Mouse (Mus musculus) forebrain, embryonic 15.5 days (tissue): ENCODE data around the gene Tcf15. TPM values are rescaled to one million over a fixed set of nuclear protein-coding genes. Genes with fewer than 3 reads are reported as not detected.

Source experiments
- ATAC-seq: fragments of 200-750 bp; cut with Nextera tagmentation; replicated peaks from 2 replicates; pipeline ENCODE4 v1.8.0; 2017; ENCODE audit warnings: mild to moderate bottlenecking, moderate TSS enrichment, moderate library complexity
- H3K27ac ChIP-seq: fragments of 300-500 bp; sonication (generic); replicated peaks from 2 replicates; pipeline ENCODE4 v1.5.1; 2015; ENCODE audit warnings: mild to moderate bottlenecking, inconsistent platforms
- H3K27me3 ChIP-seq: fragments of 300-500 bp; sonication (generic); 2 replicates; pipeline ENCODE4 v1.6.1; 2015; ENCODE audit warnings: inconsistent platforms
- H3K36me3 ChIP-seq: fragments of 300-500 bp; sonication (generic); 2 replicates; pipeline ENCODE4 v1.6.1; 2015; ENCODE audit warnings: mild to moderate bottlenecking, inconsistent platforms
- H3K4me1 ChIP-seq: fragments of 300-500 bp; sonication (generic); 2 replicates; pipeline ENCODE4 v1.6.1; 2015; ENCODE audit warnings: inconsistent platforms
- H3K4me2 ChIP-seq: fragments of 300-500 bp; sonication (generic); replicated peaks from 2 replicates; pipeline ENCODE4 v1.6.1; 2015; ENCODE audit warnings: mild to moderate bottlenecking, inconsistent platforms
- H3K4me3 ChIP-seq: fragments of 300-500 bp; sonication (generic); 2 replicates; pipeline ENCODE4 v1.5.1; 2015; ENCODE audit warnings: mild to moderate bottlenecking, inconsistent platforms
- H3K9ac ChIP-seq: fragments of 300-500 bp; sonication (generic); replicated peaks from 2 replicates; pipeline ENCODE4 v1.6.1; 2015; ENCODE audit warnings: mild to moderate bottlenecking, inconsistent platforms
- H3K9me3 ChIP-seq: fragments of 300-500 bp; sonication (generic); 2 replicates; pipeline ENCODE4 v1.6.1; 2016; ENCODE audit warnings: inconsistent platforms
- WGBS: fragments of 180-500 bp; shearing (Covaris S2); methylation state at CpG from one replicate; pipeline ENCODE4 v1.1.7; 2015; ENCODE audit warnings: mixed read lengths; 5-methylcytosine and 5-hydroxymethylcytosine counted together
- polyA plus RNA-seq: library from polyadenylated mRNA; unstranded; fragments of >200 nt; fragmentation: Nextera tagmentation; extraction: Ambion mirVana; gene quantifications from 2 replicates; pipeline ENCODE4 v1.2.1, GENCODE M21; 2015

The Tcf15 gene
- polyA plus RNA-seq, 1 experiment from 2014 or later: 1.8 TPM

DNA sequence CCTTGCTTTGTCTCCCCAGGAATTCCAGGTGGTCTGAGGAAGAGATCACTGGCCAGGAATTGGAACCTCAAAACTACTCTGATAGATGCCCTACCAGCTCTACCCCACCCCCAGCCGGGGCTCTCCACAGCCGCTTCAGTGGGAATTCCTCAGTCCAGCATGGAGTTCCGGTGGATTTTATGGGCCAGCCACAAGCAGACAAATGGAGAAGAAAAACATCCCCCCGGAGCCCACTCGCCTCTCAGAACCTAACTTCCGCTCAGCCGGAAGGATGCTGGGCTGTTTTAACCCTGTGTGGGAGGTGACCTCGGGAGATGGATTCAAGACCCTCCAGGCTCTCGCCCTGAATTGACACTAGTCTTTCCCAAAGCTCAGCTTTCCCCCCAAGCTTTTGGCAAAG, 11.3 kb upstream of the Tcf15 start:
- H3K9ac ChIP-seq: no peak overlapping the region
- H3K27ac ChIP-seq: no peak overlapping the region
- no peaks in the 10 kb centered on the region for H3K4me1 ChIP-seq
- no peaks in the 10 kb centered on the region for H3K27me3 ChIP-seq
- 74% methylated on average over 9 of the region's 9 CpGs for WGBS
- H3K9me3 ChIP-seq: no peaks in the 10 kb centered on the region
- H3K4me2 ChIP-seq: no peak overlapping the region
- ATAC-seq: no peak
- H3K4me3 ChIP-seq: no peak overlapping the region
- no peaks in the 10 kb centered on the region for H3K36me3 ChIP-seq

DNA sequence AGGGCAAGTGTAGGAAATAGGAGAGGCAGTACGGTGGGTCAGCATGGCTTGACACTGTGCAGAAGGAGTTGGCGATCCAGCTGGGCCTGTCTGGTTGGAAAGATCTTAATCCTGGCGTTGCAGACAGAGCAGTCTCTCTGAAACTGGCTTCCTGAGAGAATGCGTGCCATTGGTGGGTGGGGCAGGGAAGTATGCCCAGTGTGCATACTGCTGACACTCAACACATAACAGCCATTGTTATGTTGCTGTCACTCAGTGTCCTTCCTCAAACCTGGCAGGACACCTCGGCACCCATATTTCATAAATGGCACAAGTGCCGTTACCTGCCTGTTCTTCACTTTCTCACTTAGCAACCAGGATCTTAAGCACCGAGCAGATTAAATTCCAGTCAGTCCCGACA, 10.7 kb upstream of the Tcf15 start:
- H3K27ac ChIP-seq: no peak overlapping the region
- H3K4me1 ChIP-seq: no peaks in the 10 kb centered on the region
- no peak overlapping the region for H3K9ac ChIP-seq
- H3K27me3 ChIP-seq: no peaks in the 10 kb centered on the region
- 78% methylated on average over 8 of the region's 8 CpGs for WGBS
- ATAC-seq: no peak
- no peak overlapping the region for H3K4me2 ChIP-seq
- no peaks in the 10 kb centered on the region for H3K9me3 ChIP-seq
- no peaks in the 10 kb centered on the region for H3K36me3 ChIP-seq
- H3K4me3 ChIP-seq: no peak overlapping the region

DNA sequence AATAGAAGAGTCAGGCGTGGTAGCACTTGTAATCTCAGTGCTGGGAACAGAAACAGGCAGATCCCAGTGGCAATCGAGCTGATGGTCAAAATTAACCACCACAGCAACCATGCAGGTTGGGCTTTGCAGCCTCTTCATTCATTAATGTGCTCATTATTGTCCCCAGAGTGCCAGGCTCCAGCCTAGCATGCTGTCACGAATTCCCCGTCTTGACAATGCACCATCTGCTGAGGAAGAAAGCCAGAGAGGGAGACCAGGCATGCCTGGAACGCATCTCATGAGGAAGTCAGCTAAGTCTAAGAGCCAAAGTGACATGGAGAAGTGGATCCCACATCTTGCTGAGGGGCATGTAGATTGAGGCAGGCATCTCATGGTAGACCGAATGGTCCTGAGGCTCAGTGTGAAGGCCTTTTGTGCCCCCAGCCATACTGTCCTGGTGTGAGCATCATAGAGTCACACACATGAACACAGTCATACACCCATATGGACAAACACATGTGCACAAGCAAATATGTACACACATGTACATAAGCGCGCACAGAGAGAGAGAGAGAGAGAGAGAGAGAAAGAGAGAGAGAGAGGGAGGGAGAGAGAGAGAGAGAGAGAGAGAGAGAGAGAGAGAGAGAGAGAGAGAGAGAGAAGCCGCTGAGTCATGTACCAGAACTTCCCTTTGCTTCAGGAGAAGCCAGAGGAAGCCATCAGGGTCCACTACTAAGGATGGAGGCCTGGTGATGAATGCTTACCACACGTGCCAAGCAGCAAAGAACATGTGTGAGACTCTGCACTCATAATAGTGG, 4.0 kb upstream of the Tcf15 start:
- H3K4me3 ChIP-seq: no peak overlapping the region
- H3K9ac ChIP-seq: no peak overlapping the region
- H3K27ac ChIP-seq: peak overlapping the region; percentile 55
- H3K4me1 ChIP-seq: peaks cover 44% of the 10 kb centered on the region
- 54% methylated on average over 10 of the region's 10 CpGs for WGBS
- ATAC-seq: peak; percentile 25; the same call in 1 of the 2 replicates
- H3K36me3 ChIP-seq: no peaks in the 10 kb centered on the region
- peaks cover 15% of the 10 kb centered on the region for H3K27me3 ChIP-seq
- H3K9me3 ChIP-seq: no peaks in the 10 kb centered on the region
- no peak overlapping the region for H3K4me2 ChIP-seq

DNA sequence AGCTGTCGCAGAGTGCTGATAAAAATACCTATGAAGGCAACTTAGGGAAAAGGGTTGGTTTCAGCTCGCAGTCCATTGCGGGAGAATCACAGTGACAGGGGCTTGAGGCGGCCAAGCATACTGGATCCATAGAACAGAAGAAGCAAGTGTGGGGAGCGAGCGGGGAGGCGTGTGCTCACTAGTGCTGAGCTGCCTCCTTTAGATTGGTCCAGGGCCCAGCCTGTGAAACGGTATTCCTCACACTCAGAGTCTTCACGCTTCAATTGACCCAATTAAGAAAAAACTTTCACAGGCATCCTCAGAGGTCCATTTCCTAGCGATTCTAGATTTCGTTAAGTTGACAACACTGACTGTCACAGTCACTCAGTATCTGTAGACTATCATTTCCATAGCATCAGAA, 2.4 kb upstream of the Tcf15 start:
- 22% methylated on average over 11 of the region's 11 CpGs for WGBS
- Histone ChIP-seq H3K9ac (no peak overlapping the region), H3K27me3 (peaks cover 24% of the 10 kb centered on the region), H3K4me3 (no peak overlapping the region), H3K4me2 (no peak overlapping the region), H3K36me3 (no peaks in the 10 kb centered on the region), H3K27ac (no peak overlapping the region), H3K4me1 (peaks cover 44% of the 10 kb centered on the region), H3K9me3 (no peaks in the 10 kb centered on the region)
- no peak; the same call in 1 of the 2 replicates for ATAC-seq

DNA sequence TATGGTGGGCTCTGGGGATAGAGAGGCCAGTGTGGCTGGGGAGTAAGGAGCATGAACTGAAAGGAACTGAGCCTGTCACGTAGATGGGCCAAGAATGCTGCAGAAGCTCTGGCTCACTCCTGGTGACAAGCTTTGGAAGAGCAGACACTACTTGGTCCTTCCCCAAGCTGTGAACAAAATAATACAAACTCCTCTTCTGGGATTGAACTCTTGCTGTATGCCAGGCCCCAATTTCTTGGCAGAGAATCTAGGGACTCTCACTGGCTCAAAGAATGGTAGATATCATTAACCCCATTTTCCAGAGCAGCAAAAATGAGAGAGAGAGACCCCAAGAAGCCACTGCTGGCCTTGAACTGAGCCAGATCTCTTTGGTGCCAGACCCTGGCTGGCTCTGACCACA, 1.9 kb upstream of the Tcf15 start:
- H3K4me1 ChIP-seq: peaks cover 44% of the 10 kb centered on the region
- H3K36me3 ChIP-seq: no peaks in the 10 kb centered on the region
- peak overlapping the region; percentile 27 for H3K4me3 ChIP-seq
- H3K27me3 ChIP-seq: peaks cover 24% of the 10 kb centered on the region
- no peaks in the 10 kb centered on the region for H3K9me3 ChIP-seq
- no peak for ATAC-seq
- no peak overlapping the region; the same call in 1 of the 2 replicates for H3K27ac ChIP-seq
- WGBS: 33% methylated on average over 1 of the region's 1 CpGs
- H3K4me2 ChIP-seq: peak overlapping the region; percentile 70
- H3K9ac ChIP-seq: no peak overlapping the region

DNA sequence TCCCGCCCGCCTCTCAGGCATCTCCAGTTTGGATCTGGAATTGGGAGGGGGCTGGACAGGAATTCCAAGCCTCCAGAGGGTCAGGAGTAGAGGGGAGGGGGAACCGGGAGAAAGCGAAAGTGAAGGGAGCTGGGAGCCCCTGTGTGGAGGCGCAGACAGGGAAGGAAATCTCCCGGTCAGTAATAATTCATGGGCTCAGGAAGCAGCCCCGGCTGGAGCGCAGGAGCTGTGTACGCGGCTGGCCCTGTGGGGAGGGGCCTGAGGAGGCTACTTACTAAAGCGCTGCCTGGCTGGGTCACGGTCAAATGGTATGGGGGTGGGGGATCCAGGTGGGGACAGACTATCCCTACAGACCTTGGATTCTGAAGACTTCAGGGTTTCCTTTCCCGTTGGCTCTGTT, 1.3 kb upstream of the Tcf15 start:
- H3K9ac ChIP-seq: 0 out of 2 replicates have a peak overlapping the region, but pooled peaks have one; percentile 11
- ATAC-seq: no peak
- no peaks in the 10 kb centered on the region for H3K36me3 ChIP-seq
- WGBS: 3% methylated on average over 13 of the region's 13 CpGs
- H3K27ac ChIP-seq: no peak overlapping the region
- H3K4me1 ChIP-seq: peaks cover 44% of the 10 kb centered on the region
- H3K27me3 ChIP-seq: peaks cover 24% of the 10 kb centered on the region
- peak overlapping the region; percentile 27 for H3K4me3 ChIP-seq
- no peaks in the 10 kb centered on the region for H3K9me3 ChIP-seq
- H3K4me2 ChIP-seq: peak overlapping the region; percentile 70

DNA sequence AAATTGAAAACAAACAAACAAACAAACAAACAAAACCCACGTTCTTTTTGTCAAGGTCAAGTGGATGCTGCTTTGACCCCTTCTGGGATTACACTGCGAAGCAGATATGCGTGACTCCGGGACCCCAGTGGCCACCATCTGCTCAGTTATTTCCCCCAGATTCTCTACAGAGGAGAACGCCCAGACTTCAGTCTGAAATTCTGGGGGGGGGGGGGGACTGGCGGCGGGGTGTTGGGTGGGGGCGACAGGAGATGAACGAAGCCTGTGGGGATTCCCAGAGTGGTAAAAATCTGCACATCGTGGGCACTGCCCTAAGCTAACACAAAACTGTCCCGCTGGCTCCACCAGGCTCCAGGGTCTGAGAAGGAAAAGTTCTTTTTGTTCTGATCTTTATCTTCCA, 790 bp upstream of the Tcf15 start:
- H3K27ac ChIP-seq: no peak overlapping the region
- 5% methylated on average over 11 of the region's 11 CpGs for WGBS
- no peak for ATAC-seq
- peaks cover 24% of the 10 kb centered on the region for H3K27me3 ChIP-seq
- H3K36me3 ChIP-seq: no peaks in the 10 kb centered on the region
- H3K4me3 ChIP-seq: peak overlapping the region; percentile 27
- H3K4me1 ChIP-seq: peaks cover 44% of the 10 kb centered on the region
- peak overlapping the region; percentile 70 for H3K4me2 ChIP-seq
- no peaks in the 10 kb centered on the region for H3K9me3 ChIP-seq
- H3K9ac ChIP-seq: no peak overlapping the region

DNA sequence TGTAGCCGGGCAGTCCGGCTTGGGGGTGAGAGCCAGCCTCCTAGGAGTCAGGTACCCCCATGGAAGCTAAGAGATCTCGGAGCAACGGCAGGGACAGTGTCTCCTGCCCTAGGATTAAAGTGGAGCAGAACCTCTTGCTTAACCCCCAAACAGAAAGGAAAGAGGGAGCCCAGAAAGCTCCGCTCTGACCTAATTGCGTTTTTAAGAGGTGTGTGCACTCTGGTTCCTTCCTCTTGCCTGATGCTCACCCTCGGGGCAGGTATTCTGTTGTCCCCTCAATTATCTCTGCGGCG, 743 bp downstream of the Tcf15 start:
- no peaks in the 10 kb centered on the region for H3K9me3 ChIP-seq
- no peaks in the 10 kb centered on the region for H3K36me3 ChIP-seq
- ATAC-seq: no peak
- no peak overlapping the region for H3K27ac ChIP-seq
- H3K4me1 ChIP-seq: peaks cover 42% of the 10 kb centered on the region
- WGBS: 26% methylated on average over 9 of the region's 9 CpGs
- H3K27me3 ChIP-seq: peaks cover 24% of the 10 kb centered on the region
- peak overlapping the region; percentile 70 for H3K4me2 ChIP-seq
- peak overlapping the region; percentile 46 for H3K4me3 ChIP-seq
- peak overlapping the region; percentile 25 for H3K9ac ChIP-seq

DNA sequence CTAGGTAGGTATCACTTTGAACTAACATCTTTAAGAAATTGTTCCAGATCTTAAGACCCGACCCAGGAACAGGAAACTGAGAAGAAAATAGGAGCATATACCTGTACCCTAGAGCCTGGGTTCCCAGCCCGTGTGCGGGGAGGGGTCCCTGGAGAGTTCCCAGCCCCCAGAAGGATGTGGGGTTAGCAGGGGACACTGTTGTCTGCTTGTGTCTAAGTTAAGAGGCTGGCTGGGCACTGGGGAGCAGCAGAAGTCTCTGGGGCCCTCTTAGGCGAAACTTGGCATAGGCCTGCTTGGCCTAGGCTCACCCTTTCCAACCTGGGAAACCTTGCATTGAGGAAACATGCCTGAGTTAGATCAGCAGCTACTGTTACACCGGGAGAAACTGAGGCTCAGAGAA, 1.1 kb downstream of the Tcf15 start:
- Histone ChIP-seq H3K4me3 (no peak overlapping the region), H3K27me3 (peaks cover 24% of the 10 kb centered on the region), H3K9me3 (no peaks in the 10 kb centered on the region), H3K36me3 (no peaks in the 10 kb centered on the region), H3K4me2 (peak overlapping the region; percentile 70; the same call in 1 of the 2 replicates), H3K4me1 (peaks cover 39% of the 10 kb centered on the region), H3K9ac (no peak overlapping the region), H3K27ac (no peak overlapping the region)
- no peak for ATAC-seq
- WGBS: 70% methylated on average over 5 of the region's 5 CpGs

DNA sequence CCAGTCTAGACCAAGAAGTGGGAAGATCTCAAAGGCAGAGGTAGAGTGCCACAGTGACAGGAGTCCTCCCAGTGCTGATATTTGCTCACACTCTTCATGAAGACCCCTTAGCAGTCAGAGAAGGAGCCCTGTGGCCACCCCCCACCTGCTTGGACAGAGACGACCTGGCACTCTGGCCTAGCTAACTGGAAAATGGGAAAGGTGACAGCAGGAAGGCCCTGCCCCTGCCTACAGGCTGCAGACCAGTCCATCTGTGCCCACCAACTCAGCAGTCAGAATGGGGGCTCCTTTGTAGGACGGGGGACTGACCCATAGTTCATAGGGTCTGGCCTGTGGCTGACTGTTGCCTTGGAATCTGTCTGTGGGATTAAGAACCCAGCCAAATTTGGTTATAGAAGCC, 2.4 kb downstream of the Tcf15 start:
- Histone ChIP-seq H3K27ac (no peak overlapping the region), H3K4me2 (no peak overlapping the region), H3K36me3 (no peaks in the 10 kb centered on the region), H3K9me3 (no peaks in the 10 kb centered on the region), H3K27me3 (peaks cover 24% of the 10 kb centered on the region), H3K9ac (no peak overlapping the region), H3K4me1 (peaks cover 35% of the 10 kb centered on the region), H3K4me3 (no peak overlapping the region)
- WGBS: 67% methylated on average over 2 of the region's 2 CpGs
- ATAC-seq: no peak

DNA sequence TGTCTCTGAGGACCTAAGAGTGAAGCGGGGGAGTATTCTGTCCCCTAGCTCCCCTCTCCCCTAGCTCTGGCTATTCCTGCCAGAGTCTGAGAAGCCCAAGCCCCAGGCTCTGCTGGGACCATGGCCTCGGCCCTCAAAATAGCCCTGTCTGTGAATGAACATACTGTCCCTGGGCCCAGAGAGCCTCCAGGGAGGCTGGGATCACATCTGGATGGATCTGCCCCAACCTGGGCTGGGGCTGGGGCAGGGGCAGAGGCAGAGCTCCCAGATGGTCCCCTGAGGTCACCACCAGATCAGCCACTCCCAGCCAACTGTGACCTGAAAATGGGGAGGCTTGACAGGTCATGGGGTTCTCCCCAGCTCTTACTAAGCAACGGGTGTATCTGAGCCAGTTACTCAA, 3.7 kb downstream of the Tcf15 start:
- no peaks in the 10 kb centered on the region for H3K36me3 ChIP-seq
- H3K9me3 ChIP-seq: no peaks in the 10 kb centered on the region
- ATAC-seq: no peak
- peaks cover 24% of the 10 kb centered on the region for H3K27me3 ChIP-seq
- H3K4me2 ChIP-seq: no peak overlapping the region
- no peak overlapping the region for H3K27ac ChIP-seq
- 77% methylated on average over 3 of the region's 3 CpGs for WGBS
- H3K4me1 ChIP-seq: peaks cover 22% of the 10 kb centered on the region
- no peak overlapping the region for H3K4me3 ChIP-seq
- no peak overlapping the region for H3K9ac ChIP-seq

DNA sequence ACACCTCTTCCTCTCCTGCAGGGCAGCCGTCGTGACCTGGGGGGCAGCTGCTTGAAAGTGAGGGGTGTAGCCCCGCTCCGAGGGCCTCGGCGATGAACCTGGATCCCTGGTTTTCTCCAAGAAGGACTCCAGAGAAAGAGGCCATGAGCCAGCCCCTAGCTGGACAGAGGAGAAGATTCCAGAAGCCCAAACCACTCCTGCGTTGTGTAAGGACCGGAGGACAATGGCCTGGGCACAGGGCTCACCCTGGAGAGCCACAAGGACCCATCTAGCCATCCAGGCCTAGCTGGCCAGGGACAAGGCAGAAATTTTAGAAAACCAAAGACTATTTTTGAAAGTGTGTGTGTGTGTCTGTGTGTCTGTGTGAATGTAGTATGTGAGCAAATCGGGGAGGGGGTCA, 5.3 kb downstream of the Tcf15 start:
- no peak overlapping the region for H3K27ac ChIP-seq
- ATAC-seq: no peak
- no peak overlapping the region for H3K9ac ChIP-seq
- no peak overlapping the region for H3K4me2 ChIP-seq
- peaks cover 16% of the 10 kb centered on the region for H3K27me3 ChIP-seq
- no peak overlapping the region for H3K4me3 ChIP-seq
- H3K9me3 ChIP-seq: no peaks in the 10 kb centered on the region
- H3K4me1 ChIP-seq: peaks cover 6% of the 10 kb centered on the region
- no peaks in the 10 kb centered on the region for H3K36me3 ChIP-seq
- WGBS: 90% methylated on average over 9 of the region's 9 CpGs

DNA sequence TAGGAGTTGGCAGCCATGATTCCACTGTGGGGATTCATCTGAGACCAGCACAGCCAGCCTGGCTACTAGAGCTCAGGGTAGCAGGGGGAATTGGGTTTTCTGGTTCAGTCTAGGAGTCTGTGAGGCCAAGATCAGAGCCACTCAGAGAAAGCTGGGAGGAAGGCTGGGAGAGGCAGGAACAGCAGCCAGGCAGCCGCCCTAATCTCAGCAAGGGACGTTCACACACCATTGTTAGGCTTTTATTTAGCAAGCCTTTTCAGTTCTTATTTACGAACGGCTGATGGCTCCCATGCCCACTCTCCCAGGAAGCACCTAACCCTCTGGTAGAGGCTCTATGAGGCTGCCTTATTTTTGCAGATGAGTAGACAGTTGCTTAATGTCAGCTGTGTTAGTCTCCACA, 6.5 kb downstream of the Tcf15 start:
- H3K27me3 ChIP-seq: peaks cover 4% of the 10 kb centered on the region
- H3K36me3 ChIP-seq: no peaks in the 10 kb centered on the region
- H3K4me1 ChIP-seq: no peaks in the 10 kb centered on the region
- no peak overlapping the region for H3K4me3 ChIP-seq
- 7% methylated on average over 4 of the region's 4 CpGs for WGBS
- no peaks in the 10 kb centered on the region for H3K9me3 ChIP-seq
- H3K4me2 ChIP-seq: no peak overlapping the region
- H3K9ac ChIP-seq: no peak overlapping the region
- ATAC-seq: no peak
- no peak overlapping the region for H3K27ac ChIP-seq
